Mouse (Mus musculus): Measurements from ENCODE around the gene Zwilch.
"Not testable (repeated sequence)": the region's sequence is repeated elsewhere in the genome, so short reads cannot be mapped to it uniquely, and the experiment has no call there.

Gene Zwilch

GRCm38 (mm10) chr9:64178974-64179646, 6.2 kb upstream of the Zwilch start, which contains the start of gene Snapc5:
TSS of gene Snapc5 (plus strand) at chr9:64179274.
- peak; percentile 85 to 92 for DNase-seq (ENCODE audit: low spot score in 2 of 2)

DNA sequence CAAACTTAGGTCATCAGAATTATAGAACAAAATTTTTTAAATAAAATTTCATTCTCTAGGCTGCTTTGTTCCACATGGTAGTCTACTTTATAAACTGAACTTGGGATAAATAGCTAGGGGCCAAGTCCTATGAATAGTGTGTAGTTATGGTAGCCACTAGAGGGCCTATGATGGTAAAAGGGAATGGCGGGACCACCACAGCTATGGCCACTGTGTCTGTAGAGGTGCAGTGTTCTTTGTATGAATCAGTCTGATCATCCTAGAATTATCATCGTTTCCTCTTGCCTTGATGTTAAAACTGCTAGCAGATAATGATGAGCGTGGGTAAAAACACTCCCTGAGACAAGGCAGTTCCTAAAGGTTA, 5.7 kb upstream of the Zwilch start:
- no peak for DNase-seq (ENCODE audit: low spot score in 2 of 2)

DNA sequence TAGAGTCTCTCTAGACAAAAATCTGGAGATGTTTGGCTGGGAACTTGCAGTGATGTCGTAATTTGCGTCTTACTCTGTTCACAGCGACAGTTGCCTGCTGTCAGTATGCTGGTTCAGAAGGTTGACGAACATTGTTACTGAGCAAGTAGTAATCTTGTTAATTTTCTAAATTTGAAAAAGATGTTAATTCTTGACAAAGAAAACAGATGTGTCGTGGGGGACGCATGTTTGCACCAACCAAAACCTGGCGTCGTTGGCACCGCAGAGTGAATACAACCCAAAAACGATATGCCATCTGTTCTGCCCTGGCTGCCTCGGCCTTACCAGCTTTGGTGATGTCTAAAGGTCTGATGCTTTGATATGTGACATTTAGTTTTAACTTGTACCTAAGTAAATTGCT, 2.5 kb upstream of the Zwilch start:
- no peak for DNase-seq (ENCODE audit: low spot score in 2 of 2)

GRCm38 (mm10) chr9:64174766-64175165, 1.9 kb upstream of the Zwilch start:
- DNase-seq (ENCODE audit: low spot score in 2 of 2): no peak

DNA sequence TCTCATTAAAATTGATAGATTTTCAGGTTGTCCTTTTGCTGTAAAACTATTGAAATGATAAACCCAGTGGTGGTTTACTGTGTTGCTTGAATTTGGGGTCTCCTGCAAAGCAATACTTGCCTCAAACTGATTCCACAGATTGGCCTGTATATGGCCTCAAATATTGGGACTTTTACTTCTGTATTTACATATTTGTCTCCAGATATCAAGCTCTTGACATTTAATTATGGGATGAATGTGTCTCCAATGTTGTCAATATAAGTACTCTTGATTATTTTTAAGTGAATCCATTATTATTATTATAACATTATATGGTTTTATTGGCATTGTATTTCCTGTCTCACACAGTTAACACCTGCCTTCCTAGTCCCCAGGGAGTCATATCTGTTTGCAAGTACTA, 1.4 kb upstream of the Zwilch start:
- no peak for DNase-seq (ENCODE audit: low spot score in 2 of 2)

GRCm38 (mm10) chr9:64173666-64174220, 839 bp upstream of the Zwilch start:
- no peak for DNase-seq (ENCODE audit: low spot score in 2 of 2)

- no peak for DNase-seq (ENCODE audit: low spot score in 2 of 2)
These were observed 624 bp downstream of the Zwilch start for GRCm38 (mm10) chr9:64172145-64172815.

DNA sequence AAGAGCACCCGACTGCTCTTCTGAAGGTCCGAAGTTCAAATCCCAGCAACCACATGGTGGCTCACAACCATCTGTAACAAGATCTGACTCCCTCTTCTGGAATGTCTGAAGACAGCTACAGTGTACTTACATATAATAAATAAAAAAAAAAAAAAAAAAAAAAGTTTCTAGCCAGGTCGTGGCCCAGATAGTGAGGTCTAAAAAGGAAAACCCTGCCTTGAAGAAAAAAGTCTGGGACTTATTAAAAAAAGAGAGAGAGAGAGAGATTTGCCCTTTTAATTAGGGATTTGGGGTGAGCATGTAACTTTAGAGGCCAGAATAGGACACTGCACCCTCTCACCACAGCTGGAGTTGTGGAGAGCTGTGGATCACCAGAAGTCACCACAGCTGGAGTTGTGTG, 2.9 kb downstream of the Zwilch start:
- not testable (repeated sequence) for DNase-seq (ENCODE audit: low spot score in 2 of 2)

- no peak for DNase-seq (ENCODE audit: low spot score in 2 of 2)
These were observed 12.4 kb downstream of the Zwilch start for GRCm38 (mm10) chr9:64160471-64160870.

- DNase-seq (ENCODE audit: low spot score in 2 of 2): no peak
These were observed 16.3 kb downstream of the Zwilch start for GRCm38 (mm10) chr9:64156641-64157040.

DNA sequence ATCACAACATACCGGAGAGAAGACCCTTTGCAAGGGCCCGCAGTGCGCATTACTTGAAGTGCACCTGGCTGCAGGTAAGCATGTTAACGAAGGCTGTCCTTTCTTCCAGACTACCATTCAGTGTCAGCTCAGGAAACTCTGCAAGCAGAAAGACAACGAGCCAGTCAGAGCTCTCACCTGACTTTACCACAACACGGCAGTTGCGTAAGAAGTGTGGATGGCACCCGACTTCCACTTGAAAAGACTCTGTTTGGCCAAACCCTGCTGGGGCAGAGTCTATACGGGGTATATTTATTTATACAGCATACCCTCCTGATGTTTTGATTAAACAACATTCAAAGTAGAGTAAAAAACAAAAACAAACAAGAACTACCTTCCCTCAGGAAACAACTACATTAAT, 33.0 kb downstream of the Zwilch start:
- DNase-seq (ENCODE audit: low spot score in 2 of 2): no peak

DNA sequence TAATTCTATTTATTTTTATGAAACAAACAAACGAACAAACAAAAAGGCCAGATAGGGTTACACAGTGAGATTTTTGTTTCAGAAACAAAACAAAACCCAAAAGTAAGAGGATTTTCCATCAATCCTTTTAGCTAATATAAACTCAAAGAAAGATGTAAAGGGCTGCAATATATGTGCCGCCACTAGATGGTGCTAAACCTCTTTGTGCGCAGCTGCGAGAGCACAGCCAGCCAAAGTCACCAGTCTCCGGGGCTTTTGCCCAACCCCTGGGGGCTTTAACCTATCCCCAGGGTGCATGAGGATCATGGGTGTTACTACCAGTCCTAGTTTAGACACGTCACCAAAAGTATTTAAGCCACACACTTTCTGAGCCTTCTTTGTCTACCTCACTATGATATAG, 34.0 kb downstream of the Zwilch start:
- peak in 1 of 2 experiments; percentile 63 for DNase-seq (ENCODE audit: low spot score in 2 of 2)

- DNase-seq (ENCODE audit: low spot score in 2 of 2): no peak
These were observed 41.3 kb downstream of the Zwilch start for GRCm38 (mm10) chr9:64131623-64132022.

- no peak for DNase-seq (ENCODE audit: low spot score in 2 of 2)
These were observed 46.8 kb downstream of the Zwilch start for GRCm38 (mm10) chr9:64126121-64126520.

DNA sequence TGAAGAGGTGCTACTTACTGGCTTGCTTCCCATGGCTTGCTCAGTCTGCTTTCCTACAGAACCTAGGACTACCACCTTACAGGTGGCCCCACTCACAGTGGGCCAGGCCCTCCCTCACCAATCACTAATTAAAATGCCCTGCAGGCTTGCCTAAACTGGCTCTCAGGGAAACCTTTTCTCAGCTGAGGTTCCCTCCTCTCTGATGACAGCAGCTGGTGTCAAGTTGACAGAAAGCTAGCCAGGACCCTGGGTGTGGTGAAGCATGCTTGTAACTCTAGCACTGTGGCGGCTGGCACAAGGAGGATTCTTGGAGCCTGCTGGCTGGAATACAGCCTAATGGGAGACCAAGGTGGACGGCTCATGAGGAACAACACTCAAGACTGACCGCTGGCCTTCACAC, 47.6 kb downstream of the Zwilch start:
- no peak for DNase-seq (ENCODE audit: low spot score in 2 of 2)

DNA sequence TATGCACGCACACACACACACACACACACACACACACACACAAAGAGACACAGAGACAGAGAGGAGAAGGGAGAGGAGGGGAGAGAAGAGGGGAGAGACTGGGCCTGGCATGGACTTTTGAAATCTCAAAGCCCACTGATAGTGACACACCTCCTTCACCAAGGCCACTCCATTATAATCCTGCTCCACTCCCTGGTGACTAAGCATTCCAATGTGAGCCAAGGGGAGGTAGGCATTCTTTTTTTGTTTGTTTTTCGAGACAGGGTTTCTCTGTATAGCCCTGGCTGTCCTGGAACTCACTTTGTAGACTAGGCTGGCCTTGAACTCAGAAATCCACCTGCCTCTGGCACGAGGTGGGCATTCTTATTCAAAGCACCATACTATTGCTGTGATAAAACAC, 48.1 kb downstream of the Zwilch start:
- not testable (repeated sequence) for DNase-seq (ENCODE audit: low spot score in 2 of 2)

DNA sequence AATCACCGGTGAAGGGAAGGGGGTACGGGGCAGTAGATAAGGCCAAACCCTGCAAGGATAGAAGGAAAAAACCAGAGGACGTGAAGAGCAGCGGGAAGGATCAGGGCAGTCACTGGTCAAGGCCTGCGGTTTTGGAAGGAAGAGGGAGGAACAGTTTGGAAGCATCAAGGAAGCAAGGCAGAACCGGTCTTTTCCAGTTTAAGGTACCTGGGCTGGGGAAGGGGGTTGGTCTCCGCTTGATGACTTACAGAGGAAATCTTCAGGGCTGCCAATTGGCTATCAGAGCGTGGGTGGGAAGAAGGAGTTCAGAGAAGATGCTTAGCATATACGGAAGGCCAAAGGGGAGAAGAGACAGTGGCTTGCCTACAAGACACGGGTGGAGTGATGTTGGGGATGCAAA, 50.3 kb downstream of the Zwilch start:
- no peak for DNase-seq (ENCODE audit: low spot score in 2 of 2)

- no peak for DNase-seq (ENCODE audit: low spot score in 2 of 2)
These were observed 52.2 kb downstream of the Zwilch start for GRCm38 (mm10) chr9:64120584-64121277.

- DNase-seq (ENCODE audit: low spot score in 2 of 2): peak in 1 of 2 experiments; percentile 22
These were observed 53.0 kb downstream of the Zwilch start for GRCm38 (mm10) chr9:64119898-64120297.

- no peak for DNase-seq (ENCODE audit: low spot score in 2 of 2)
These were observed 56.0 kb downstream of the Zwilch start, which contains the start of gene Lctl for GRCm38 (mm10) chr9:64116876-64117275. TSS of gene Lctl (plus strand) at chr9:64117147.

DNA sequence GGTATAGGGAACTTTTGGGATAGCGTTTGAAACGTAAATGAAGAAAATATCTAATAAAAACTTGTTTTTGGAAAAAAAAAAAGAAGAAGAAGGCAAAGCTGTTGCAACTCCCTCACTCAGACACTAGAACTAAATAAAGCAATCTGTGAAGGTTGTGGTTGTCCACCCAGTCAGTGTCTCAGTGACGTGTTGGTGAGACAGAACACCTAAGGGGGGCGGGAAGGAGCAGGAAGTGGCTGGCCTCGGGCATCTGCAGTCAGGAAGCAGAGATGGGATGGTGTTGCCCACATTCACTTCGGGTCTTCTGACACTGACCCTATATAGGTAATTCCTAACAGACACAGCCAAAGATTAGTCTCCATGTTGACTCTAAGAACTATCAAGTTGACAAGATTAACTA, 57.1 kb downstream of the Zwilch start:
- no peak for DNase-seq (ENCODE audit: low spot score in 2 of 2)

GRCm38 (mm10) chr9:64114646-64115045, 58.3 kb downstream of the Zwilch start:
- DNase-seq (ENCODE audit: low spot score in 2 of 2): no peak

- no peak for DNase-seq (ENCODE audit: low spot score in 2 of 2)
These were observed 62.4 kb downstream of the Zwilch start for GRCm38 (mm10) chr9:64110502-64110901.

All from left cerebral cortex, adult 9 months (tissue).